15 mouse cellular contexts compared by ENCODE assay signal in genomic region chr12:67804297-67804696, GRCm38 (mm10).
DNase-seq lines count a peak whose midpoint lies in the region; ATAC-seq lines count a peak whose summit lies in the region.
"Had no signal": no experiment of that assay in that cellular context is flagged by ENCODE, and none has a peak within 500 bp of the region (broad histone marks: within the 10 kb centered on the region; RNA-seq: fewer than 3 reads in every experiment).

No protein-coding gene starts in this region.

- H3K9me3 ChIP-seq in heart, embryonic 11.5 days (replicated peaks; ENCODE audit: control insufficient read depth, low read length): no peaks in the 10 kb centered on the region
- H3K9me3 ChIP-seq: liver, embryonic 12.5 days had no signal

- no peaks in the 10 kb centered on the region for H3K4me1 ChIP-seq in heart, embryonic 11.5 days (ENCODE audit: control insufficient read depth, insufficient read depth, low read length)
- H3K4me1 ChIP-seq: liver, embryonic 12.5 days had no signal

- no peak overlapping the region for H3K4me3 ChIP-seq in heart, embryonic 11.5 days (ENCODE audit: low read depth, low read length)
- H3K4me3 ChIP-seq: liver, embryonic 12.5 days had no signal

- H3K4me2 ChIP-seq in heart, embryonic 11.5 days: no peak overlapping the region
- H3K4me2 ChIP-seq: hindbrain, embryonic 14.5 days; liver, embryonic 12.5 days had no signal

- H3K36me3 ChIP-seq in heart, embryonic 11.5 days (ENCODE audit: control insufficient read depth, insufficient read depth, low read length): no peaks in the 10 kb centered on the region
- H3K36me3 ChIP-seq: liver, embryonic 12.5 days had no signal

- no peak for ATAC-seq in heart, embryonic 11.5 days (replicated peaks; ENCODE audit: insufficient number of reproducible peaks, low FRiP score, low TSS enrichment)
- ATAC-seq: CD4-positive, CD25-positive, alpha-beta regulatory T cell, adult 4 months; liver, embryonic 12.5 days had no signal

- H3K9ac ChIP-seq in heart, embryonic 11.5 days (ENCODE audit: low read depth, low read length): no peak overlapping the region
- H3K9ac ChIP-seq: hindbrain, embryonic 14.5 days; liver, embryonic 12.5 days had no signal

- peak; percentile 7 for DNase-seq in heart, adult 9 months (ENCODE audit: low spot score in 2 of 2)
- peak; percentile 22 to 34 for DNase-seq in right cerebral cortex, postnatal 10 days (ENCODE audit: low spot score in 2 of 2)
- no peak for DNase-seq in right cerebral cortex, postnatal 14 days
- peak; percentile 84 for DNase-seq in cerebellum, adult 9-10 months
- peak; percentile 7 to 21 for DNase-seq in layer of hippocampus, postnatal 36 days
- DNase-seq in embryo, embryonic 11 days: no peak
- DNase-seq: adrenal gland, postnatal 14 days; kidney, adult 8-10 months; lung, postnatal 10 days; right cerebral cortex, adult 18-20 months; thymus, postnatal 14 days had no signal

- 72% methylated on average over 6 of the region's 6 CpGs for WGBS in heart, embryonic 11.5 days (ENCODE audit: insufficient replicate concordance)

- H3K27ac ChIP-seq in heart, embryonic 11.5 days (ENCODE audit: low read depth, low read length): no peak overlapping the region
- H3K27ac ChIP-seq: hindbrain, embryonic 14.5 days; liver, embryonic 12.5 days had no signal

- H3K27me3 ChIP-seq in heart, embryonic 11.5 days (ENCODE audit: control insufficient read depth, insufficient read depth, low read length): no peaks in the 10 kb centered on the region
- H3K27me3 ChIP-seq: liver, embryonic 12.5 days had no signal

Comparison
In these comparisons a context has a peak if more than half of its experiments do, and no peak if none do; other contexts are left out.
1. DNase-seq: peak in heart, adult 9 months (2 of 2), right cerebral cortex, postnatal 10 days (2 of 2), cerebellum, adult 9-10 months (single experiment) and layer of hippocampus, postnatal 36 days (2 of 2); none in right cerebral cortex, postnatal 14 days (single experiment) and embryo, embryonic 11 days (single experiment).